Comparison of ENCODE assay signal across 10 mouse cellular contexts in genomic region chr2:158136205-158136604, GRCm38 (mm10). TPM values are rescaled to one million over a fixed set of nuclear protein-coding genes. Genes with fewer than 3 reads are reported as not detected.
DNase-seq lines count a peak whose midpoint lies in the region; ATAC-seq lines count a peak whose summit lies in the region.
"Had no signal": no experiment of that assay in that cellular context is flagged by ENCODE, and none has a peak within 500 bp of the region (broad histone marks: within the 10 kb centered on the region; RNA-seq: fewer than 3 reads in every experiment).

No protein-coding gene starts in this region.

- peaks cover 39% of the 10 kb centered on the region for H3K4me1 ChIP-seq in embryonic facial prominence, embryonic 13.5 days
- H3K4me1 ChIP-seq in embryonic facial prominence, embryonic 10.5 days, result peaks cover 45% of the 10 kb centered on the region
- H3K4me1 ChIP-seq in embryonic facial prominence, embryonic 14.5 days (ENCODE audit: control insufficient read depth, insufficient read depth, low read length), result peaks cover 10% of the 10 kb centered on the region

- no peak overlapping the region for H3K9ac ChIP-seq in embryonic facial prominence, embryonic 13.5 days
- no peak overlapping the region for H3K9ac ChIP-seq in embryonic facial prominence, embryonic 14.5 days (ENCODE audit: low read depth, low read length)
- H3K9ac ChIP-seq: neural tube, embryonic 13.5 days had no signal

- no peak overlapping the region for H3K4me2 ChIP-seq in embryonic facial prominence, embryonic 13.5 days
- H3K4me2 ChIP-seq in embryonic facial prominence, embryonic 14.5 days (ENCODE audit: low read depth, low read length), result no peak overlapping the region
- H3K4me2 ChIP-seq: neural tube, embryonic 13.5 days had no signal

- no peaks in the 10 kb centered on the region for H3K79me2 ChIP-seq in macrophage (ENCODE audit: inconsistent target)

- H3K27ac ChIP-seq in embryonic facial prominence, embryonic 13.5 days, result peak overlapping the region; percentile 34; the same call in 1 of the 2 replicates
- no peak overlapping the region for H3K27ac ChIP-seq in embryonic facial prominence, embryonic 10.5 days (replicated peaks)
- H3K27ac ChIP-seq in embryonic facial prominence, embryonic 14.5 days (replicated peaks; ENCODE audit: low read depth, low read length), result peak overlapping the region; percentile 25; the same call in 1 of the 2 replicates
- H3K27ac ChIP-seq in macrophage, result peak overlapping the region; percentile 54
- H3K27ac ChIP-seq: neural tube, embryonic 13.5 days had no signal

- H3K4me3 ChIP-seq in embryonic facial prominence, embryonic 13.5 days, result no peak overlapping the region
- H3K4me3 ChIP-seq in embryonic facial prominence, embryonic 10.5 days, result no peak overlapping the region
- H3K4me3 ChIP-seq in embryonic facial prominence, embryonic 14.5 days (ENCODE audit: low read depth, low read length), result no peak overlapping the region
- no peak overlapping the region for H3K4me3 ChIP-seq in macrophage (ENCODE audit: inconsistent target)
- H3K4me3 ChIP-seq: megakaryocyte, embryonic 14.5 days; neural tube, embryonic 13.5 days had no signal

- H3K27me3 ChIP-seq in embryonic facial prominence, embryonic 13.5 days, result no peaks in the 10 kb centered on the region
- no peaks in the 10 kb centered on the region for H3K27me3 ChIP-seq in embryonic facial prominence, embryonic 10.5 days (replicated peaks; ENCODE audit: low read depth, poor library complexity, severe bottlenecking)
- H3K27me3 ChIP-seq in embryonic facial prominence, embryonic 14.5 days (replicated peaks; ENCODE audit: control insufficient read depth, insufficient read depth, low read length), result no peaks in the 10 kb centered on the region
- H3K27me3 ChIP-seq: neural tube, embryonic 13.5 days had no signal

- DNase-seq in embryonic facial prominence, embryonic 10.5 days (ENCODE audit: low spot score), result no peak
- DNase-seq in embryonic facial prominence, embryonic 14.5 days (ENCODE audit: low spot score), result no peak
- DNase-seq in kidney, postnatal 14 days, result peak; percentile 76
- no peak for DNase-seq in c-Kit-positive CD71-positive TER-119-positive erythroid progenitor cells, embryonic 14.5 days (ENCODE audit: low spot score)
- DNase-seq in right cerebral cortex, adult 2 months (ENCODE audit: low spot score in 2 of 2), result no peak
- no peak for DNase-seq in layer of hippocampus, postnatal 25 days (ENCODE audit: extremely low spot score in 1 of 2, low spot score in 1 of 2)

- H3K36me3 ChIP-seq in embryonic facial prominence, embryonic 13.5 days, result no peaks in the 10 kb centered on the region
- H3K36me3 ChIP-seq in embryonic facial prominence, embryonic 10.5 days (replicated peaks), result no peaks in the 10 kb centered on the region
- no peaks in the 10 kb centered on the region for H3K36me3 ChIP-seq in embryonic facial prominence, embryonic 14.5 days (ENCODE audit: control insufficient read depth, insufficient read depth, low read length)
- peaks cover 45% of the 10 kb centered on the region for H3K36me3 ChIP-seq in macrophage (ENCODE audit: inconsistent target)
- H3K36me3 ChIP-seq: neural tube, embryonic 13.5 days had no signal

- ATAC-seq in embryonic facial prominence, embryonic 13.5 days (ENCODE audit: insufficient number of reproducible peaks, insufficient read depth, low FRiP score, low TSS enrichment, low read depth), result no peak
- no peak for ATAC-seq in embryonic facial prominence, embryonic 14.5 days (ENCODE audit: low read depth)

- H3K9me3 ChIP-seq in embryonic facial prominence, embryonic 13.5 days, result no peaks in the 10 kb centered on the region
- H3K9me3 ChIP-seq in embryonic facial prominence, embryonic 10.5 days, result no peaks in the 10 kb centered on the region
- H3K9me3 ChIP-seq in embryonic facial prominence, embryonic 14.5 days (ENCODE audit: control insufficient read depth, low read length), result no peaks in the 10 kb centered on the region
- H3K9me3 ChIP-seq: megakaryocyte, embryonic 14.5 days; neural tube, embryonic 13.5 days had no signal

- 32% methylated on average over 7 of the region's 7 CpGs for WGBS in embryonic facial prominence, embryonic 13.5 days
- WGBS in embryonic facial prominence, embryonic 10.5 days, result 48% methylated on average over 7 of the region's 7 CpGs
- WGBS in embryonic facial prominence, embryonic 14.5 days, result 52% methylated on average over 7 of the region's 7 CpGs
- WGBS in macrophage (ENCODE audit: missing documents), result 46% methylated on average over 7 of the region's 7 CpGs

RNA-seq across cellular contexts. Expression of gene Tgm2, which starts 10.0 kb away (rescaled TPM):
- polyA plus RNA-seq in embryonic facial prominence, embryonic 13.5 days (2015; fragmentation: Nextera tagmentation; extraction: Ambion mirVana), result 10.9 and 16.4 TPM in 2 replicates
- 6.4 and 7.8 TPM in 2 replicates for polyA plus RNA-seq in embryonic facial prominence, embryonic 10.5 days (2016; fragmentation: Nextera tagmentation; extraction: Ambion mirVana)
- polyA plus RNA-seq in embryonic facial prominence, embryonic 14.5 days (2014; fragmentation: Nextera tagmentation; extraction: Ambion mirVana), result 18.8 and 19.9 TPM in 2 replicates
- total RNA-seq in macrophage (2018; cell fraction: chromatin; rRNA removed), result 100 to 1,000 TPM in 16 of 26 experiments, 10 to 100 TPM in 10; 13.2 to 775 (median 263) TPM
- total RNA-seq in macrophage (2018; cell fraction: cytosol; rRNA removed), result 100 to 1,000 TPM in 15 of 26 experiments, 10 to 100 TPM in 11; 40.0 to 448 (median 113) TPM
- 100 to 1,000 TPM in 20 of 26 experiments, 10 to 100 TPM in 6; 31.5 to 764 (median 230) TPM for total RNA-seq in macrophage (2018; cell fraction: nucleus; rRNA removed)
- 98.8 to 168 TPM (median 120 TPM) in 3 replicates for polyA plus RNA-seq in macrophage (2018)
- 10 to 100 TPM in 1 of 2 experiments, 1 to 10 TPM in 1; 6.3 to 11.2 TPM for total RNA-seq in layer of hippocampus, postnatal 25 days (2021)
